Mouse (Mus musculus): ENCODE results near the gene Gm5416. TPM values are rescaled to one million over a fixed set of nuclear protein-coding genes. Genes with fewer than 3 reads are reported as not detected.
"Not testable (repeated sequence)": the region's sequence is repeated elsewhere in the genome, so short reads cannot be mapped to it uniquely, and the experiment has no call there.

The Gm5416 gene
- polyA plus RNA-seq (2012; rRNA removed), result not detected in 2 replicates

DNA sequence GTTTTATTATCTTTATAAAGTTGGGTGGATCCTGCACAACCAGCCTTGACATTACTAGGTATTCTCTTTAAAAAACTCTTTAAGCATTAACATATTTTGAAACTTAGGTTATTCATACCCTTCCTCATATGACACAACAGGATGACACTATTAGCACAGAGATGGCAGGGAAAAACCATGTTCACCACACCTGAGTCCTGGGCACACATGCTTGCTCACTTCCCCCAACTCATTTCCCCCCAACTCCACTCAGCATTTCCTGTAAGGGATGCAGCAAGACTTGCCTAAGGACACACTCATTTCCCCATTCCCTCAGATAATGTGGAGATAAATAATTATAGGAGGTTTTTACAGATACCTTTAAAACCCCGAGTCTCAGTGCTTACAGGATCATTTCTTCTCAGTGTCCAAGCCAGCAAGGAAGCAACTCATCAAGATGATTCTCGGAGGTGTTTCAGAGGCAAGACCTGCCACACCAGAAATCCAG lies at the start of gene Gm5416:
Gm5416 (plus strand) TSS at position 437 of the 487 bp plus-strand sequence.
- no peak for DNase-seq (ENCODE audit: low read depth, low spot score)
- 70% methylated on average over 2 of the region's 2 CpGs for WGBS

DNA sequence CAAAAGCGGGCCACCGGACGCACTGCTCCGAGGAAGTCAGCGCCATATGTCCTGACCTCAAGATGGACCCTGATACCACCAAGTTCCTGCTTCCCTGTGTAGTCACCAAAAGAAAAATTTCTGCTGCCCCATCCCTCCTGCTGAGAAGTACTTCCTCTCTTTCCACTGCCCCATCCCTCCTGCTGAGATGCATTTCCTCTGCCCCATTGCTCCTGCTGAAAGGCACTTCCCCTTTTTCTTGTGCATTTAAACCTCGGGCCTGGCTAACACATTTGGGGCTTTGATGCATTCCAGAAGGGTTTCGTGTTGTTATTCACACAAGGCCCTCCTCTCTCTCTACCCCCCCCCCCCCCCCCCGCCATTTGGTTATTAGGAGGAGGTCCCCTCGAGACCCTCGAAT lies 42.4 kb upstream of the Gm5416 start:
- not testable (repeated sequence) for DNase-seq (ENCODE audit: low read depth, low spot score)
- 83% methylated on average over 10 of the region's 10 CpGs for WGBS

DNA sequence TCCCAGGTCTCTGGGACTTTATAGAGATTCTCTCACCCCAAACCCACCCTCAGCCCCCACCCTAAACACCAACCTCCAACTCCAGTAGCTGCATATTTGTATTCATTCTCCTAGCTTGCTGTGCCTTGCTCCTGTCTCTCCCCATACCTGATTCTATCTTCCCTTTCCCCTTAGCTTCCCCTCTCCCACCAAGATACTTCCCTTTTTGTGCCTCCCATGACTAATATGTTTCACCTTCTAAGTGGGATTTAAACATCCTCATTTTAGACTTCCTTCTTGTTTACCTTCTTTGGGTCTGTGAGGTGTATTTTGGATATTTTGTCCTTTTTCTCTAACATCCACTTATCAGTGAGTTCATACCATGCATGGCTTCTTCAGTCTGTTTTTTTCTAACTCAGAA lies 34.1 kb upstream of the Gm5416 start:
- no peak for DNase-seq (ENCODE audit: low read depth, low spot score)

DNA sequence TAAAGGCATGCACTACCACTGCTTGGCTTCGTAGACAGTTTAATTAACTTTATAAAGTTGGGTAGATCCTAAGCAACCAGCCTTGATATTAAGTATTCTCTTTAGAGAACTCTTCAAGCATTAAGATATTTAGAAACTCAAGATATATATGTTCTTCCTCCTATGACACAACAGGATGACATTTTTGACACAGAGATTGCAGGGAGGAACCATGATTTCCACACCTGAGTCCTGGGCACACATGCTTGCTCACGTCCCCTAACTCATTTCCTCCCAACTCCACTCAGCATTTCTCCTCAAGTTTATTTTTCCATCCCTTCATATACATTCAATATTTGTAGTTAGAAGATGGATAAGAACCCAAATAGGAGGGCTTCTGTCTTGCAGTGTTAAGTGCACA lies 30.3 kb upstream of the Gm5416 start:
- 85% methylated on average over 2 of the region's 2 CpGs for WGBS
- no peak for DNase-seq (ENCODE audit: low read depth, low spot score)

DNA sequence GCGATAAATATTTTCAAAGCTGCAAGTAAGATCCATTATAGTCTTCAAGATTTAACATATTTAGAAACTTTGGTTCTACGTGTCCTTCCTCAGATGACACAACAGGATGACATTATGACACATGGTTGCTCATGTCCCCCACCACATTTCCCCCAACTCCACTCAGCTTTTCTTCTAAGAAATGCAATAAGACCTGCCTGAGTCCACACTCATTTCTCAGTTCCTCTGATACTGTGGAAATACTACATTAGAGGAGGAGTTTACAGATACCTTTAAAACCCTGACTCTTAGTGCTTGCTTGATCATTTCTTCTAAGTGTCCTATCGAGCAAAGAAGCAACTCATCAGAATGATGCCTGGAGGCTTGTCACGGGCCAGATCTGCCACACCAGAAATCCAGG lies 26.3 kb upstream of the Gm5416 start, which contains the start of gene Gm5483:
Gm5483 (plus strand) TSS at position 301 of the 400 bp plus-strand sequence.
- 79% methylated on average over 4 of the region's 4 CpGs for WGBS
- not testable (repeated sequence) for DNase-seq (ENCODE audit: low read depth, low spot score)

DNA sequence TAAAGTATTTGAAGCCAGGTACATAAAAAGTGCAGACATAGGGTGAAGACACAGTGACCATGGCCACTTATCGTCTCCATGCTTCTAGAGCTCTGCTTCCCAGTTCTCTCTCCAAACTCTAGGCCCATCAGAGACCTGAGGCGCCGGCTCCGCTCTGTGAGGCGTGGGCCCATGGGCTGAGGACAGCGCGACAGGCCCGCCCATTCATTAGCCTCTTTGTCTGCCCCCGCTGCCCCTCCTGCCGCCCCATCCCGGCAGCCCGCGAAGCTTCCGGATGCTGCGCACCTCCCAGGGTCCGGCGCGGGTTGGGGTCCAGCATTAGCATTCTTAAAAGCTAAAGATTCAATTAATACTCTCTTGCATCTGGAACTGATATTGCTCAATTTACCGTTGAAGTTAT lies 11.0 kb upstream of the Gm5416 start:
- no peak for DNase-seq (ENCODE audit: low read depth, low spot score)
- WGBS, result 67% methylated on average over 19 of the region's 19 CpGs

DNA sequence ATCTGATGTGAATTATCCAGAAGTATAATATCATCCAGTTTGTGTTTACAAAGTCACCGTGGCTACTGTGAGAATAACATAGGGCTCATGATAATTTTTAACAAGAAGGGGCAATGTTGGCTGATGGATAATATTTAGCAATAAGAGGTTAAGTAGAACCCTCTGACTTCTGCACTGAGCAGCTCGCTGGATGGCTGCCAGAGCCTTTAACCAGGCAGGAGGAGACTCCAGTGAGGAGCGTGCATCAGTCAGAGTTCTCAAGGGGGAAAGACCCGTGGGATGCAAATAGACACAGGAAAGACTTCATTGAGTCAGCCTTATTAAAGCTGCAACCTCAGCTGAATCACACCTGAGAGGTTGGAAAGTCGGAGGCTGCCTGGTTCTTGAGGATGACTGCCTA lies 6.4 kb upstream of the Gm5416 start:
- DNase-seq (ENCODE audit: low read depth, low spot score), result no peak
- WGBS, result 53% methylated on average over 5 of the region's 5 CpGs

DNA sequence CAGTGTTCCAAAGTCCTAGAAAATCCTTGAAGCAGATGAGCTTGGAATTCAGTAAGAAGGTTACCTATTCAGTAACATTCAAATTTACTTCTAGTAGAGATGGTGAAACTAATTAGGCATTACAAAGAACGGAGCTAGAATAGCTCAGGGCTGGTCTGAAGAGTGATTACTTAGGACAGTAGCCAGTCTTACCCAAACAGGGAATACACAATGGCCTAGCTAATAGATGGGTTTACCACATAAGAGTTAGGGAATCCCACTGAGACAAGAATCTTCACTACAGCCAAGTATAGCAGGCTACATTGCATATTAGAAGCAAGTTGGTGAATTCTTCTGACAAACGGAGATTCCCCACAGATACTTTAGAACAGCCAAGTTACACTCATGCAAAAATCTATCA lies 4.5 kb upstream of the Gm5416 start:
- WGBS, result 57% methylated on average over 2 of the region's 2 CpGs
- DNase-seq (ENCODE audit: low read depth, low spot score), result not testable (repeated sequence)

DNA sequence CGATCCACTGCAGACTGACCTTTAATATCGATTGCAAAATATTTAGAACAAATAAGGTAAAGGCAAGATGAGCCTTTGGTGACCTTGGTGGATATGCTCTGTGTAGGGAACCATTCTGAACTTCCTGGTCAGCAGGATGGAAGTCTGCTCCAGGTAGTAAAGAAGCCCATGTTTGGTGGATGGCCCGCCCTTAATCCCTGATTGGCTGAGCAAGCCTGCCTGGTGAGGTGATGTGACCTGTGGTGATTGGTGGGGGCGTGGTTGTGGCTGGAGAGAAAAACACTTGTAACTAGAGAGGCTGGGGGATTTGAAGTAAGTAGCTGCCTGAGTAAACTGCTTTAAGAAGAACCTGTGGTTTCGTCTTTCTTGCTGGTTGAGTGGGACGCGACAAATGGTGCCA lies 11.0 kb downstream of the Gm5416 start, which contains the start of gene 2010005H15Rik:
2010005H15Rik (plus strand) TSS at position 301 of the 400 bp plus-strand sequence.
- WGBS, result 93% methylated on average over 7 of the region's 7 CpGs

DNA sequence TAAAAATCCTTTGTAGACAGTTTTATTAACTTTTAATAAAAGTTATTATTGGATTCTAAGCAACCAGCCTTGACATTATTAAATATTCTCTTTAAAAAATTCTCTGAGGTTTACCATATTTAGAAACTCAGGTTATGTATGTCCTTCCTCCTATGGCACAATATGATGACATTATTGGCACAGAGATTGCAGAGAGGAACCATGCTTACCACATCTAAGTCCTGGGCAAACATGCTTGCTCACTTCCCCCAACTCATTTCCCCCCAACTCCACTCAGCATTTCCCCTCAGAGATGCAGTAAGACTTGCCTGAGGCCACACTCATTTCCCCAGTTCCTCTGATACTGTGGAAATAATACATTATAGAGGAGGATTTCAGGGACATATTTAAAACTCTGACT lies 50.4 kb downstream of the Gm5416 start:
- DNase-seq (ENCODE audit: low read depth, low spot score), result not testable (repeated sequence)

More for the DNA sequence above, 11.0 kb downstream of the Gm5416 start, which contains the start of gene 2010005H15Rik:
- not testable (repeated sequence) for DNase-seq (ENCODE audit: low read depth, low spot score)

Other genes starting within 250 kb of the Gm5416 start
- 5.7 and 6.9 TPM in 2 replicates for gene Kpna1, start 231.7 kb upstream of the Gm5416 start, polyA plus RNA-seq (2012; rRNA removed)
- 1.8 and 2.0 TPM in 2 replicates for gene Wdr5b, start 169.2 kb upstream of the Gm5416 start, polyA plus RNA-seq (2012; rRNA removed)
- gene Fam162a, start 138.8 kb upstream of the Gm5416 start, polyA plus RNA-seq (2012; rRNA removed), result 39.6 and 43.6 TPM in 2 replicates
- 14.3 and 16.2 TPM in 2 replicates for gene Ccdc58, start 138.7 kb upstream of the Gm5416 start, polyA plus RNA-seq (2012; rRNA removed)
- not detected in 2 replicates for gene Csta1, start 79.2 kb upstream of the Gm5416 start, polyA plus RNA-seq (2012; rRNA removed)
- gene Stfa2l1, start 53.6 kb upstream of the Gm5416 start, polyA plus RNA-seq (2012; rRNA removed), result not detected in 2 replicates
- not detected in 2 replicates for gene Gm5483, start 26.2 kb upstream of the Gm5416 start, polyA plus RNA-seq (2012; rRNA removed)
- 0.40 and 1.1 TPM in 2 replicates for gene 2010005H15Rik, start 11.1 kb downstream of the Gm5416 start, polyA plus RNA-seq (2012; rRNA removed)
- gene Stfa1, start 66.5 kb downstream of the Gm5416 start, polyA plus RNA-seq (2012; rRNA removed), result not detected in 2 replicates
- not detected in 2 replicates for gene BC117090, start 123.9 kb downstream of the Gm5416 start, polyA plus RNA-seq (2012; rRNA removed)
- not detected in 2 replicates for gene BC100530, start 157.3 kb downstream of the Gm5416 start, polyA plus RNA-seq (2012; rRNA removed)
- gene Stfa2, start 198.1 kb downstream of the Gm5416 start, polyA plus RNA-seq (2012; rRNA removed), result not detected in 2 replicates
- not detected in 2 replicates for gene Stfa3, start 245.0 kb downstream of the Gm5416 start, polyA plus RNA-seq (2012; rRNA removed)

Measured in large intestine, adult 2 months (tissue).